Mouse (Mus musculus): ENCODE measurements at regions not wholly inside any gene's neighbourhood (a gene's known extent, or its start where the extent isn't known, plus 50 kb on each side); places are given as distances from the start of the nearest gene placed in this dataset.

DNA sequence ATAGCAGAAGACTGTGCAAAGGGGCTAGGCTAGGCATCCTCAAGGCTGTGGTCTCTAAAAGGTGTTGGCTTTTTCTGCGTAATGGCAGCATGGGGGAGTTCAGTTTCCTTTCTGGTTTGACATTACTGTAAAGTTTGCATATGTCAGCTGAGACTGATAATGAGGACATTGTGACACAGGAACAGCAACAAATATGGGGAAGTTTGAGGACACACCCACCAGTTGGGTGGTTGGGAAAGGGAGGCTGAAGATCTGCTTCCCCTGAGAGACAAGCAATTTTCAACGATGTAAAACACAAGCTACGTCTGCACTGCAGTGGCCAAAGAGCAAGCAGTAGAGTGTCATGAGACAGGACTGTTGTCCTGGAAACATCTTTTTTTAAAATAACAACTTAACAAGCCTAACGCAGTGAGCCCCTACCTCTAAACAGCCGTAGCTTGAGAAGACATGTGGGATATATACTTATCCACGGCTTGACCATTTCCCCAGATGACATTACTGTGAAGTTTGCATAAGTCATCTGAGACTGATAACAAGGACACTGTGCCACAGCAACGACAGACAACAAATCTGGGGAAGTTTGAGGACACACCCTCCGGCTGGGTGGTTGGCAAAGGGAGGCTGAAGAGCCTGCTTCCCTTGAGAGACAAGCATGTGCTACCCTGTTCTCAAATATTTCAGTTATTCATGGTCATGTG, 173.8 kb downstream of the Plk2 start:
- no peaks in the 10 kb centered on the region for H3K4me1 ChIP-seq (ENCODE audit: insufficient read depth)
- H3K4me3 ChIP-seq (ENCODE audit: low read depth, low read length), result no peak overlapping the region
- H3K4me2 ChIP-seq (ENCODE audit: low read depth), result no peak overlapping the region
- no peaks in the 10 kb centered on the region for H3K27me3 ChIP-seq (ENCODE audit: insufficient read depth, low read length)
- no peak for ATAC-seq
- no peak for DNase-seq
- no peak for TF ChIP-seq CTCF (IDR thresholded peaks at IDR 0.05; ENCODE audit: low read depth)
- no peak overlapping the region for H3K9ac ChIP-seq
- H3K9me3 ChIP-seq (ENCODE audit: low read length), result no peaks in the 10 kb centered on the region
- WGBS, result 83% methylated on average over 8 of the region's 8 CpGs
- H3K36me3 ChIP-seq (ENCODE audit: insufficient read depth), result no peaks in the 10 kb centered on the region
- H3K27ac ChIP-seq (ENCODE audit: low read depth, low read length), result no peak overlapping the region

DNA sequence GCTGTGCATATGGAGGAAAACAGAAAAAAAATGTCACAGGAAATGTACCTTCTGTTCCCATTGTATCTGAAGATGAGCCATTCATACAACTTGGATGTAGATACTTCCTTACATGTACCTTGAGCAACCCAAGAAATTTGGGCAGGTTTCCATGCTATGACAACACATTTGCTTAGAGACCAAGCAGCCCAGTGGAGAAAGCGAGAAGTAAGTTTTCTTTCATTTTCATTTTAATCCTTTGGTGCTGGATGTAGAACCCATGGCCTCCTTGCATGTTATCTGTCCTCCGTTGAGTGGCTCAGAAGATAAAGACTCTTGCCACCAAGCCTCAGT, 174.3 kb downstream of the Plk2 start:
- DNase-seq, result no peak
- WGBS, result 89% methylated on average over 2 of the region's 2 CpGs
- no peak for TF ChIP-seq CTCF (IDR thresholded peaks at IDR 0.05; ENCODE audit: low read depth)
- Histone ChIP-seq H3K9me3 (ENCODE audit: low read length) (no peaks in the 10 kb centered on the region), H3K36me3 (ENCODE audit: insufficient read depth) (no peaks in the 10 kb centered on the region), H3K27me3 (ENCODE audit: insufficient read depth, low read length) (no peaks in the 10 kb centered on the region), H3K4me3 (ENCODE audit: low read depth, low read length) (no peak overlapping the region), H3K27ac (ENCODE audit: low read depth, low read length) (no peak overlapping the region), H3K9ac (no peak overlapping the region), H3K4me2 (ENCODE audit: low read depth) (no peak overlapping the region), H3K4me1 (ENCODE audit: insufficient read depth) (no peaks in the 10 kb centered on the region)
- no peak for ATAC-seq

DNA sequence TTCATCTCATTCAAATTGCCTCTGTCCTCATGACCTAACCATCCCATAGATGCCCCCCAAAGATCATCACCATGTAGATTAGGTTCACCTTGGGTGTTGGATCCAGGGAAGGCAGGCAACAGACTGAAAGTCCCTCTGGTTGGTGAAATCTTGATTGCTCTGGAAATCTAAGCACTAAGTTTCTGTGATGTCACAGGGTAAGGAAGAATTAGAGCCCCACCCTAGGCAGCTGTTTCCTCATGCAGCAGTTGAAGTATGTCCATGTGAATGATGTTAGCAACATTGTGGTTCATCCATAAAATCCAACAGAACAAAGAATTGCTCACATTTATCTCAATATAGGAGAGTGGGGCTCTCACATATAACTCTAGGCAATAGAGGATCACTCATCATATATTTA, 175.5 kb downstream of the Plk2 start:
- no peak for DNase-seq
- no peak for ATAC-seq
- H3K36me3 ChIP-seq (ENCODE audit: insufficient read depth), result no peaks in the 10 kb centered on the region
- H3K9me3 ChIP-seq (ENCODE audit: low read length), result no peaks in the 10 kb centered on the region
- peaks cover 6% of the 10 kb centered on the region; the same call in 1 of the 2 replicates for H3K4me1 ChIP-seq (ENCODE audit: insufficient read depth)
- no peak overlapping the region for H3K4me2 ChIP-seq (ENCODE audit: low read depth)
- H3K9ac ChIP-seq, result no peak overlapping the region
- H3K4me3 ChIP-seq (ENCODE audit: low read depth, low read length), result no peak overlapping the region
- no peaks in the 10 kb centered on the region for H3K27me3 ChIP-seq (ENCODE audit: insufficient read depth, low read length)
- no peak for TF ChIP-seq CTCF (IDR thresholded peaks at IDR 0.05; ENCODE audit: low read depth)
- no peak overlapping the region for H3K27ac ChIP-seq (ENCODE audit: low read depth, low read length)

DNA sequence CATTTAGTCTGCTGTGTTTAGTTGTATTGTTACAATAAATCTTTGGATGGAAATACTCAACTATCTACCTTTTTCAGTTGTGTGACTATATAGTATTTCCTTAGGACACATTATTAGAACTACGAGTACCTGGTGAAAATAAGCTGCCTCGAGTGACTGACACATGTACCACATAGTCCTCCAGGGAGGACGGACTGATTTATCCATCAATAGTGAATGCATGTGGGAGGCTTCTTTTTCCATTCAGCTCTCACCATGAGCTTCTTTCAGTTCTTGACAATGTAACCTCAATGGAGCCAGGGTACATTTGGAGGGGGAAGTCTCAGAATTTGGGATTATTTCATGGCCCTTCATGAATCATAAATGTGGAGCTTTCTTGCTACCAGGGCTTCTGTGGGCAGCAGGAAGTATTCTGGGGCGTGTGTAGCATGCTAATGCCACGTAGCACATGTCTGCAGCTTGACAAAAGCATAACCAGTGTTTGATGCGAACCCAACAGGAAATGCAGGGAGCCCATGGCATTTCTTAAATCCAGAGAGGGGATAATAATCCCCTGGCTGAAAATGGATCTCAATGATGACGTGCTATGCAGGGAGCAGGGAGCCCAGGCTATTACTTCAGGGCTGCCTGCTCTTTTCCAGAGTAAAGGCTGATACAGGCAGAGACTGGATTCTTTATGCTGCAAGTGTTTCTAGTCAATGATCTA, 178.7 kb downstream of the Plk2 start:
- no peak overlapping the region for H3K9ac ChIP-seq
- no peak overlapping the region for H3K4me3 ChIP-seq (ENCODE audit: low read depth, low read length)

DNA sequence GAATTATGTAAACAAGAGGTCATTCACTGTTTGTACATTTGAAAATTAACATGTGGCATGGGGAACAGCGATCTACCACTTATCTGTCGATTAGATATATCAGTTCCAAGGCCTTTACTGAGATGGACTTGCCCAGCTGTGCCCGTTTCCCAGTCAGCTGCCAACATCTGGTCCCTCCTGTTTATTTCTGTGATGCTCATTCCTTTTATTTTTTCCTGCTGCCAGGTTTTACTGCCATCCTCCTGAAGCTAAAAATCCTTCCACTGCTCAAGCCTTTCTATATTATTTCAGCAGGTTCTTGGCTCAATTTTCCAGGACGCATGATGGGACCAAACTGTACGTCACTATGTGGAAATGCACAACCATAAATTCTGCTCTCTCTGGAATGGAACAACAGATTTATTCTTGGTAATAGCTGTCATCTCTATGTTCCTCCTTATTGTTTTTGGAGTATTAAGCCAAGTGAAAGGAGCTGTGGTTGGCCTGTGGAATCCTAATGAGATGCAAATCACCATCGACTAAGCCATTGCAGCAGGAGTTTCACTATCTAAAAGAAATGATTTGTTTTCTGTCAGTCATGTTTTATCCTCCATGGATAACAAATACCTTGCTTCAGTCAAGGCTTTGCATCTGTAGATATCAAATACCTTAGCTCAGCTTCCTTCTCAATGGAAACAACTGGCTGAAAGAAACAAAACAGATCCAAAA, 180.1 kb downstream of the Plk2 start:
- Histone ChIP-seq H3K9ac (no peak overlapping the region), H3K27ac (ENCODE audit: low read depth, low read length) (no peak overlapping the region), H3K4me2 (ENCODE audit: low read depth) (no peak overlapping the region), H3K4me1 (ENCODE audit: insufficient read depth) (peaks cover 7% of the 10 kb centered on the region; the same call in 1 of the 2 replicates), H3K9me3 (ENCODE audit: low read length) (no peaks in the 10 kb centered on the region), H3K4me3 (ENCODE audit: low read depth, low read length) (no peak overlapping the region), H3K36me3 (ENCODE audit: insufficient read depth) (no peaks in the 10 kb centered on the region), H3K27me3 (ENCODE audit: insufficient read depth, low read length) (no peaks in the 10 kb centered on the region)
- TF ChIP-seq CTCF (IDR thresholded peaks at IDR 0.05; ENCODE audit: low read depth), result no peak
- no peak for DNase-seq
- no peak for ATAC-seq
- WGBS, result 39% methylated on average over 6 of the region's 6 CpGs

More for the DNA sequence above, 178.7 kb downstream of the Plk2 start:
- DNase-seq, result peak; percentile 62
- Histone ChIP-seq H3K36me3 (ENCODE audit: insufficient read depth) (no peaks in the 10 kb centered on the region), H3K9me3 (ENCODE audit: low read length) (no peaks in the 10 kb centered on the region), H3K4me1 (ENCODE audit: insufficient read depth) (peaks cover 7% of the 10 kb centered on the region; the same call in 1 of the 2 replicates), H3K27me3 (ENCODE audit: insufficient read depth, low read length) (no peaks in the 10 kb centered on the region), H3K27ac (ENCODE audit: low read depth, low read length) (peak overlapping the region; percentile 37), H3K4me2 (ENCODE audit: low read depth) (no peak overlapping the region)
- no peak for TF ChIP-seq CTCF (IDR thresholded peaks at IDR 0.05; ENCODE audit: low read depth)
- peak; percentile 67 for ATAC-seq
- 38% methylated on average over 7 of the region's 7 CpGs for WGBS

DNA sequence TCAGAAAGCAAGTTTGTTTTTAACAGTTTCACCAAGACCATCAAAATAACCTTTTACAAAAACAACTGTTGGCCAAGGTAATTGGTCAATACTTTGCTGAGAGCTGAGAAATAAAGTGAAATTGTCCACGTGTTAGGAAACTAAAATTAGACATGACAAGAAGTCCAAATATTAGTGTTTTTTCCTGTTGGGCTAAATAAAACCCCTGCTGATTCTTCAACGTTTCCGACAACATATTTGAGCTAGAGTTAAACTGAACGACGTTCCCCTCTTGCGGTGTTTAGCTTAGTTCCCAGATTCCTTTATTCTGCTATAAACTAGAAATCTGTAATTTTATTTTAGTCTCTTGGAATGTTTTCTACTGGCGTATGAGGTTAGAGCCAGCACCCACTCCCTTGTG, 183.3 kb downstream of the Plk2 start:
- peaks cover 7% of the 10 kb centered on the region; the same call in 1 of the 2 replicates for H3K4me1 ChIP-seq (ENCODE audit: insufficient read depth)
- H3K4me3 ChIP-seq (ENCODE audit: low read depth, low read length), result no peak overlapping the region
- no peaks in the 10 kb centered on the region for H3K9me3 ChIP-seq (ENCODE audit: low read length)
- ATAC-seq (no peak), DNase-seq (no peak)
- H3K36me3 ChIP-seq (ENCODE audit: insufficient read depth), result no peaks in the 10 kb centered on the region
- 61% methylated on average over 7 of the region's 7 CpGs for WGBS
- no peak overlapping the region for H3K4me2 ChIP-seq (ENCODE audit: low read depth)
- no peak overlapping the region; the same call in 1 of the 2 replicates for H3K27ac ChIP-seq (ENCODE audit: low read depth, low read length)
- H3K27me3 ChIP-seq (ENCODE audit: insufficient read depth, low read length), result no peaks in the 10 kb centered on the region
- no peak for TF ChIP-seq CTCF (IDR thresholded peaks at IDR 0.05; ENCODE audit: low read depth)
- H3K9ac ChIP-seq, result no peak overlapping the region

DNA sequence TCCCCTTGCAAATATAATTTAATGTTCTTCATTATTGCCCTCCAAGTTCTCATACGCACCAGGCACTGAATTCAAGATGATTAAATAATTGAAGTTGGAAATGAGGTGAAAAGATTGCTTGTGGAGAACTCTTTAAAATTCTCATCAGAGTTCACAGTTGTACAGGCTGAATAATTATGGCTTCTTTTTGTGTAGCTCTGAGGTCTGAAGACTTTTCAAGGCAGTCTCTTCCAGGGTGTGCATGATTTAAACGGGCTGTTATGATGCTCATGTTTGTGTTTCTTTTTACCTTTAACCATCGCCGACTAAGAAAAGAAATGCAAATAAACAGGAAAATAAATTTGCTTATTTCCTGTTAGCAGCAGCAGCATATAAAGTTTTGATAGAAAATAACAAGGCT, 185.3 kb downstream of the Plk2 start:
- ATAC-seq (no peak), DNase-seq (no peak)
- TF ChIP-seq CTCF (IDR thresholded peaks at IDR 0.05; ENCODE audit: low read depth), result no peak
- no peaks in the 10 kb centered on the region for H3K27me3 ChIP-seq (ENCODE audit: insufficient read depth, low read length)
- 52% methylated on average over 4 of the region's 4 CpGs for WGBS
- H3K4me3 ChIP-seq (ENCODE audit: low read depth, low read length), result no peak overlapping the region
- no peaks in the 10 kb centered on the region for H3K9me3 ChIP-seq (ENCODE audit: low read length)
- H3K4me1 ChIP-seq (ENCODE audit: insufficient read depth), result peaks cover 3% of the 10 kb centered on the region; the same call in 1 of the 2 replicates
- no peaks in the 10 kb centered on the region for H3K36me3 ChIP-seq (ENCODE audit: insufficient read depth)
- H3K9ac ChIP-seq, result no peak overlapping the region
- H3K4me2 ChIP-seq (ENCODE audit: low read depth), result no peak overlapping the region
- H3K27ac ChIP-seq (ENCODE audit: low read depth, low read length), result no peak overlapping the region

All from forebrain, postnatal 0 days (tissue).